ENCODE assay signal across 15 mouse cellular contexts in genomic region chr8:72735001-72735400, GRCm38 (mm10). TPM values are rescaled to one million over a fixed set of nuclear protein-coding genes. Genes with fewer than 3 reads are reported as not detected.
DNase-seq lines count a peak whose midpoint lies in the region; ATAC-seq and TF ChIP-seq lines count a peak whose summit lies in the region.
"Had no signal": no experiment of that assay in that cellular context is flagged by ENCODE, and none has a peak within 500 bp of the region (broad histone marks: within the 10 kb centered on the region; RNA-seq: fewer than 3 reads in every experiment).

No protein-coding gene starts in this region.

- H3K9ac ChIP-seq in heart, adult 2 months (ENCODE audit: low read depth, low read length), result no peak overlapping the region
- H3K9ac ChIP-seq in heart, embryonic 12.5 days, result no peak overlapping the region
- H3K9ac ChIP-seq: embryonic facial prominence, embryonic 12.5 days; kidney, embryonic 15.5 days had no signal

- 45% methylated on average over 5 of the region's 5 CpGs for WGBS in heart, adult 2 months
- WGBS in heart, embryonic 12.5 days, result 68% methylated on average over 5 of the region's 5 CpGs

- H3K27ac ChIP-seq in heart, adult 2 months, result no peak overlapping the region; the same call in 1 of the 2 replicates
- H3K27ac ChIP-seq in heart, embryonic 12.5 days (ENCODE audit: poor library complexity, severe bottlenecking), result peak overlapping the region; percentile 67; the same call in 1 of the 2 replicates
- H3K27ac ChIP-seq: embryonic facial prominence, embryonic 12.5 days; kidney, embryonic 15.5 days; macrophage had no signal

- H3K9me3 ChIP-seq in heart, embryonic 12.5 days (replicated peaks), result no peaks in the 10 kb centered on the region
- H3K9me3 ChIP-seq: embryonic facial prominence, embryonic 12.5 days; kidney, embryonic 15.5 days had no signal

- no peak for TF ChIP-seq POLR2A in heart, adult 2 months (IDR thresholded peaks at IDR 0.05; ENCODE audit: insufficient read depth, low read depth, low read length)

- DNase-seq in heart, adult 2 months, result peak in 1 of 2 experiments; percentile 5
- DNase-seq in heart, postnatal 14 days, result no peak
- DNase-seq in CD4-positive helper T cell, adult 2 months (ENCODE audit: low read depth, low spot score), result peak; percentile 59
- peak; percentile 71 for DNase-seq in naive thymus-derived CD4-positive, alpha-beta T cell, adult 2 months (ENCODE audit: low read depth)
- DNase-seq in cerebellum, adult 9-11 months, result no peak
- DNase-seq in right cerebral cortex, postnatal 25 days, result no peak
- DNase-seq in urinary bladder, postnatal 36 days (ENCODE audit: low spot score in 2 of 2), result no peak
- DNase-seq: cerebellum, adult 9-10 months; layer of hippocampus, adult 9-11 months; lung, adult 18-20 months had no signal

- peak; percentile 74 for ATAC-seq in heart, embryonic 12.5 days (ENCODE audit: insufficient number of reproducible peaks, low FRiP score)
- ATAC-seq: midbrain, embryonic 16.5 days had no signal

- H3K36me3 ChIP-seq in heart, adult 2 months (ENCODE audit: control insufficient read depth, insufficient read depth, low read length), result peaks cover 5% of the 10 kb centered on the region
- peaks cover 96% of the 10 kb centered on the region for H3K36me3 ChIP-seq in heart, embryonic 12.5 days

- TF ChIP-seq EP300 in heart, adult 2 months (IDR thresholded peaks at IDR 0.05; ENCODE audit: insufficient read depth, low read depth, low read length), result no peak

- H3K4me3 ChIP-seq in heart, adult 2 months, result no peak overlapping the region
- H3K4me3 ChIP-seq in heart, embryonic 12.5 days, result no peak overlapping the region
- H3K4me3 ChIP-seq: embryonic facial prominence, embryonic 12.5 days; kidney, embryonic 15.5 days had no signal

- H3K4me2 ChIP-seq in heart, embryonic 12.5 days, result no peak overlapping the region
- H3K4me2 ChIP-seq: embryonic facial prominence, embryonic 12.5 days; kidney, embryonic 15.5 days had no signal

- intact Hi-C loops in heart, adult 2 months (cut with DNase I), result no loop called here
- intact Hi-C loops in heart, postnatal 14 days (cut with DNase I), result no loop called here

- H3K4me1 ChIP-seq in heart, adult 2 months (ENCODE audit: control insufficient read depth, insufficient read depth, low read length), result peaks cover 7% of the 10 kb centered on the region
- H3K4me1 ChIP-seq in heart, embryonic 12.5 days (replicated peaks), result no peaks in the 10 kb centered on the region
- H3K4me1 ChIP-seq: embryonic facial prominence, embryonic 12.5 days; kidney, embryonic 15.5 days had no signal

- no peaks in the 10 kb centered on the region for H3K27me3 ChIP-seq in heart, adult 2 months (ENCODE audit: control insufficient read depth, insufficient read depth, low read length)
- no peaks in the 10 kb centered on the region for H3K27me3 ChIP-seq in heart, embryonic 12.5 days (replicated peaks)
- H3K27me3 ChIP-seq: embryonic facial prominence, embryonic 12.5 days; kidney, embryonic 15.5 days had no signal

- no peaks in the 10 kb centered on the region for H3K79me2 ChIP-seq in heart, adult 2 months (replicated peaks; ENCODE audit: control insufficient read depth, insufficient read depth, low read length)

- TF ChIP-seq CTCF in heart, adult 2 months (IDR thresholded peaks at IDR 0.05), result peak; percentile 17

RNA-seq across cellular contexts. Expression of gene Sin3b, which starts 11.9 kb away (rescaled TPM):
- total RNA-seq in heart, adult 2 months (2021), result 10 to 100 TPM; 75.2 to 79.4 TPM
- 91.6 and 97.5 TPM in 2 replicates for polyA plus RNA-seq in heart, adult 2 months (2012; rRNA removed)
- total RNA-seq in heart, postnatal 14 days (2021), result 10 to 100 TPM; 87.1 to 88.6 TPM
- 147 and 151 TPM in 2 replicates for polyA plus RNA-seq in heart, embryonic 12.5 days (2016; fragmentation: Nextera tagmentation; extraction: Ambion mirVana)

RNA-seq across cellular contexts. Expression of gene F2rl3, which starts 26.7 kb away (rescaled TPM):
- 1 to 10 TPM in 1 of 2 experiments, under 1 TPM in 1; 0.77 to 1.5 TPM for total RNA-seq in heart, adult 2 months (2021)
- polyA plus RNA-seq in heart, adult 2 months (2012; rRNA removed), result 2.0 and 2.2 TPM in 2 replicates
- 1 to 10 TPM; 2.0 to 2.2 TPM for total RNA-seq in heart, postnatal 14 days (2021)
- 0.54 and 0.91 TPM in 2 replicates for polyA plus RNA-seq in heart, embryonic 12.5 days (2016; fragmentation: Nextera tagmentation; extraction: Ambion mirVana)
- polyA plus RNA-seq: macrophage had no signal

Comparison
In these comparisons a context has a peak if more than half of its experiments do, and no peak if none do; other contexts are left out.
1. DNase-seq: peak in CD4-positive helper T cell, adult 2 months (single experiment) and naive thymus-derived CD4-positive, alpha-beta T cell, adult 2 months (single experiment); none in heart, postnatal 14 days (0 of 2), cerebellum, adult 9-11 months (single experiment), right cerebral cortex, postnatal 25 days (single experiment) and urinary bladder, postnatal 36 days (0 of 2).